Mouse (Mus musculus): Measurements from ENCODE around the gene Pigk.

DNA sequence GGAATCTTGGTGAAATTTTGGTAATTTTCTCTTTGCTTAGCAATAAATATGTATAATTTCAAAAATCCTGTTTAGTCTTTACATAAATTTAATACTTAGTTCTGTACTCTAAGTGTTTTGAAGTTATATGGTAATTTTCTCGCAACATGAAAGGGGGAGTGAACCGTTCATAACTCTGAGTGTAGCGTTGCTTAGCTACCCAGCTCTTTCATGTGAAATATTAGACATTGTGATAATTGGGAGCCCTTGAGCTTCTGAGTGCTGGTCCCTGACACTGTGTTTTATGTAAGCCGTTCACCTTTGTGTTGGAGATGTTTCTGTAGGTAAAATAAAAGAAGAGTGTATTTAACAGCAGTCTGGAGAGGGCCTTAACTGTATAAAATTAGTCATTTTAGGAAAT is 65.9 kb downstream of the Pigk start:
- no peak for TF ChIP-seq GATA1 (IDR thresholded peaks at IDR 0.05; ENCODE audit: low read length)
- no peak for TF ChIP-seq TAL1 (IDR thresholded peaks at IDR 0.05; ENCODE audit: low read length)

Measured in erythroblast, embryonic 14.5 days (primary cell).